Comparison of ENCODE assay signal across 1 mouse cellular context in the genomic region with DNA sequence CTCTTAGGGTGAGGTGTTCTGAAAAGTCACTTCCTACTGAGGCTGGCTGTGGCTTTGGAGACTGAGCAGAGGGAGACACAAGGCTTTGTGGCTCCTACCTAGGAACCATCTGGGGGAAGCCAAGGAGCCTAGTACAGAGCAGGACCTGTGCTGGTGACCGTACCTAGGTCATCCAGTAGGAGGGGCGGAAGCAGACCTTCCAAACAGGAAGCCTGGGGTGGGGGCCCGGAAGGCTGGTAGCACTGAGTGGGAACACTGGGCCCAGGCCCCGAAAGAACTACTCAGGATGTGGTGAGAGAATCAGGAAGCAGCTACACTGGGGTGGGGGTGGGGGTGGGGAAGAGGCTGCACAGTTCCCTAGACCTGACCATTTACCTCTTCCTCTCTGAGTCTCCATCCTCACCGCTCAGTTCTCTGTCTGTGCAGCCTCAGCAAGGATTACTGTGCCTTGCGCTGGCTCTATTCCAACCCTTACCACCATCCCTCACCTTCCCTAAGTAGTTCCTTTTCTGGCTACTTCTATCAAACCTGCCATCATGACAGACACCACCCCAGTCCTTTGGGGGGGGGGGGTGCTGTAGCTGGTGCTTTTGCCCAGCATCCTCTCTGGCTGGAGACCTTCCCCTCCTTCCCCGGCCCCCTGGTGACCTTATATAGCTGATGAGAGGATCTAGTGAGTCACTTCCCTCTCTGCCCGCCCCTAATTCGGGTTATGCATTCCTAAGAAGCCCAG.
TF ChIP-seq lines count a peak whose summit lies in the region.

No protein-coding gene starts in this region.

TF ChIP-seq in CH12.LX, 34 proteins besides CTCF, POLR2A, EP300 and RAD21:
- 0 out of 2 replicates have a peak, but pooled peaks have one; percentile 48 for TF ChIP-seq KAT2A (IDR thresholded peaks at IDR 0.05; ENCODE audit: insufficient replicate concordance, low read length)
- peak; percentile 58; the same call in 1 of the 2 replicates for TF ChIP-seq ETS1 (conservative IDR thresholded peaks at IDR 0.05; ENCODE audit: low read depth, low read length)
- TF ChIP-seq CHD1 (IDR thresholded peaks at IDR 0.05; ENCODE audit: low read depth, low read length) = no peak
- TF ChIP-seq ELF1 (IDR thresholded peaks at IDR 0.05; ENCODE audit: low read depth, low read length) = peak; percentile 93
- no peak for TF ChIP-seq NRF1 (IDR thresholded peaks at IDR 0.05; ENCODE audit: low read depth, low read length)
- peak; percentile 61; the same call in 1 of the 2 replicates for TF ChIP-seq TCF12 (IDR thresholded peaks at IDR 0.05; ENCODE audit: low read depth, low read length)
- TF ChIP-seq CHD2 (IDR thresholded peaks at IDR 0.05; ENCODE audit: low read length) = peak; percentile 93
- TF ChIP-seq MXI1 (IDR thresholded peaks at IDR 0.05; ENCODE audit: low read depth, low read length) = no peak; the same call in none of the 2 replicates
- TF ChIP-seq SMC3 (IDR thresholded peaks at IDR 0.05; ENCODE audit: low read depth, low read length) = no peak
- TF ChIP-seq PAX5 (IDR thresholded peaks at IDR 0.05; ENCODE audit: low read length) = no peak
- peak; percentile 59 for TF ChIP-seq TBP (conservative IDR thresholded peaks at IDR 0.05; ENCODE audit: low read depth, low read length)
- no peak for TF ChIP-seq ZKSCAN1 (IDR thresholded peaks at IDR 0.05; ENCODE audit: borderline replicate concordance, low read depth, low read length)
- peak; percentile 94 for TF ChIP-seq MAZ (IDR thresholded peaks at IDR 0.05; ENCODE audit: low read depth, low read length)
- no peak for TF ChIP-seq MAFK (IDR thresholded peaks at IDR 0.05; ENCODE audit: insufficient replicate concordance, low read length)
- TF ChIP-seq MEF2A (IDR thresholded peaks at IDR 0.05; ENCODE audit: borderline replicate concordance, low read depth, low read length) = 0 out of 2 replicates have a peak, but pooled peaks have one; percentile 49
- TF ChIP-seq USF1 (IDR thresholded peaks at IDR 0.05; ENCODE audit: low read depth, low read length) = no peak
- peak; percentile 23; the same call in 1 of the 2 replicates for TF ChIP-seq BHLHE40 (IDR thresholded peaks at IDR 0.05; ENCODE audit: low read depth, low read length)
- peak; percentile 80 for TF ChIP-seq HCFC1 (IDR thresholded peaks at IDR 0.05; ENCODE audit: low read depth, low read length)
- no peak; the same call in 1 of the 2 replicates for TF ChIP-seq NELFE (IDR thresholded peaks at IDR 0.05; ENCODE audit: low read depth, low read length)
- TF ChIP-seq JUN (IDR thresholded peaks at IDR 0.05; ENCODE audit: insufficient read depth, low read depth, low read length) = no peak
- peak; percentile 61 for TF ChIP-seq SIN3A (IDR thresholded peaks at IDR 0.05; ENCODE audit: low read length)
- peak; percentile 55; the same call in 1 of the 2 replicates for TF ChIP-seq MAX (IDR thresholded peaks at IDR 0.05; ENCODE audit: low read length)
- no peak for TF ChIP-seq ZC3H11A (IDR thresholded peaks at IDR 0.05; ENCODE audit: low read depth, low read length)
- peak; percentile 77 for TF ChIP-seq IRF4 (IDR thresholded peaks at IDR 0.05; ENCODE audit: low read depth, low read length)
- TF ChIP-seq ZMIZ1 (IDR thresholded peaks at IDR 0.05; ENCODE audit: low read depth, low read length) = 0 out of 2 replicates have a peak, but pooled peaks have one; percentile 18
